Mouse (Mus musculus): ENCODE data around the gene Rph3al.

DNA sequence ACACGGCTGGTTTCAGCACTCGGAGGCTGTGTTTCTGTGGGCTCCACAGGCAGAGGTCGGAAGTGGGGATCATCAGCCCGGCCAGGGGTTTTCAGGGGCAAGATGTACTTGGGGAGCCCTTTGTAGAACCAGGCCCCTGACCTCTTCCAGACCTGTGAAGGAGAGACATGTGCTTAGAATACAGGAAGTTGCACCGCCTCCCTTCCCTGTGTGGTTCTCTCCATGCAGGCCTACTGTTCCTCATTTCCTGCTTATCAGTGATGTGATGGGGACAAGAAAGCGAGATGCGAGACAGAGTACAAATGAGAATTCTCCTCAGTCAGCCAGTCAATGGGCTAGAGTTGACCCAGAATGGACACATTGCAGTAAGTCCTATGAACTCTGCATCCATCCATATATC is 83.9 kb downstream of the Rph3al start:
- no peak for TF ChIP-seq CTCF (IDR thresholded peaks at IDR 0.05; ENCODE audit: low read depth)
- TF ChIP-seq EP300 (optimal IDR thresholded peaks at IDR 0.05) = no peak
